Mouse (Mus musculus) gastrocnemius, postnatal 36 days (tissue): ENCODE results near the gene Klf13. TPM values are rescaled to one million over a fixed set of nuclear protein-coding genes. Genes with fewer than 3 reads are reported as not detected.

Source experiments
- DNase-seq, 2 experiments: peaks; one replicate each; pipeline ENCODE4 v3.0.0; 2022
- intact Hi-C: fragments of 180-260 bp; cut with DNase I; formaldehyde crosslinking; loops from one replicate; pipeline ENCODE4 v1.15.1; 2025
- total RNA-seq, 2 experiments: library from RNA; stranded (reverse); gene quantifications; 2 replicates each; pipeline ENCODE4 v1.2.3; 2021

Klf13 gene
- total RNA-seq, 2 experiments from 2014 or later: 42.3 to 47.7 TPM

DNA sequence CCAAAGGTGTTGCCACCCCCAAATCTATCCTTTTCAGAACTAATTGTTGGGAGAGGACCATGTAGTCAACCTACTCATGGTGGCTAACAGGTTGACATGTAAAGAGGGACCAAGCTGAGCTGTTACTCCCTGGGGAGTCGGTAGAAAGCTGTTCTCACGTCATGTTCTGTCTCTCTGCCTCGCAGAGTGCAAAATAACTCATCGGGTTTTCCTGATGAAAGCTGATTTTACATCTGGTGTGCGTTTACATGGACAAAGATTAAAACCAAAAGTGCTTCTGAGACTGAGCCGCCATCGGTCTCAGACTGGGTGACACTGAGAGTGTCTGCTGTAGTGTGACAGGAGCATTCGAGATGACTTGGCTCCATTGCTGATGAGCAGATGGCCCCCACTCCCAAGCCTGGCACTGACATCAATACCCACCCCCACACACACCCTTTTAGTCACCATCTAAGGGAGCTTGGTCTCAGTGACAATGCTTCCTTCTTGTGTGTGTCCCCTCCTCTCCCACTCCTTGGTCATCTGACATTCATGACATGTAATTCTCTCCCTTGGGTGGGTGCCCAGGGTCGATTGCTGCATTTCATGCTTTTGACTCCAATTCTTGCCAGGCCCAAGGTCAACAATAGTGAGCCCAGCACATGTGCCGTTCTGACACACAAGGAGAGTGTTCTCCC lies 12.4 kb upstream of the Klf13 start:
- no peak for DNase-seq
- intact Hi-C loops: no loop called here

DNA sequence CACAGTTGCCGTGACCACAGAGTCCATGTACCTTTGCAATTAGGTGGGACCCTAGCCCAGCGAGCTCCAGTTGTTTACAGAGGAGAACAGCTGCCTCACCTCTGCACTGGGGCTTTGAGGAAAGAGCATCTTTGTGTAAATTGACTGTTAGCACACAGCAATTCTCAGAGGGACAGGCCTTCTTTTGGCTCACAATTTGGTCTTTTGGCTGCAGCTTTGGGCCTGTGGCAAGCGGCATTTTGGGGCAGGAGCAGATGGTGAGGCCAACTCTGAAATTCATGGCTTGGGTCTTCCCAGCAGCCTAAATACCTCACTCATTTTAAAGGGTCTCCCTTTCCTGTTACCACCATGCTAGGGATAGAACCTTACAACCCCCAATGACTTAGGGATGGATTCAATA lies 10.5 kb upstream of the Klf13 start:
- intact Hi-C loops: no loop called here
- no peak for DNase-seq

DNA sequence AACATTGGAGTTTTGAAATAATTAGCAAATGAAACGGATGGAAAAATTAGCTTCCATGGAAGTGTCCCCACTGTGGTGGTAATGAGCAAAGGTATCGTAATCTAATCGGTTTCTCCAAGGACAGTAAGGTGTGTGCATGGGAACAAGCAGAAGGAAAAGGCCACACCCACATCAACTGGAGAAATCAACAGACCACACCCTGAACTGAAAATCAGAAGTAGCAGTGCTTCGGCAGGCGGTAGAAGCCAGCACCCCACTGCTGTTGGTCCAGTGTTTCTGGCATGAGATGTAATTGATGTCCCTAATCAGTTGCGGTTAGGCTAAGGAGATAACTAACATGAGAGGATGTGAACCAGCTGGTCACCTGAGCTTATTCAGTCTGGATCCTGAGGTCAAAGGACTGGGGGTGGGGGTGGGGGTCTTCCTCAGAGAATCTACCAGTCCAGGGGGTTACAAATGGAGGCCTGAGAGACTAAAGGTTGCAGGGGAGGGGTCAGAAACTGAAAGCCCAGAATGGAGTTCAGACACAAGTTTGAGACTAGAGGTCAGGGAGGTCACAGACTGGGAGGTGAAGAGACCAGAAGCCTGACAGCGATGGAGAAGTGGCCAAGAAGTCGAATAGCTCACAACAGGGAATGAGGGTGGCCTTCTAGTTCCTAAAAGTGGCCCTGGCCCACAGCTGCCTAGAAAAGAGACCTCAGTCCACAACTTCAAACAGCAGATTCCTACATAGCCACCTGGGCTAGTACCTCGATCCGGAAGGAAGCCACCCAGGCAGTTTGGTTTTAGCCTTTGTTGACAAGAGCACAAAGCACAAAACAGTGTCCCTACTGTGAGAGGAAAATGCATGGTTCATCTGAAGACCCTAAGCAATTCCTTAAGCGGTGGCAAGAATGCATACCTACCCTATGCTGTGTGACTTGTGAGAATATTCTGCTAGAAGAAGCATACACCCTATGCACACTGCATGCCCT lies 9.1 kb upstream of the Klf13 start:
- intact Hi-C loops: no loop called here
- DNase-seq: no peak

DNA sequence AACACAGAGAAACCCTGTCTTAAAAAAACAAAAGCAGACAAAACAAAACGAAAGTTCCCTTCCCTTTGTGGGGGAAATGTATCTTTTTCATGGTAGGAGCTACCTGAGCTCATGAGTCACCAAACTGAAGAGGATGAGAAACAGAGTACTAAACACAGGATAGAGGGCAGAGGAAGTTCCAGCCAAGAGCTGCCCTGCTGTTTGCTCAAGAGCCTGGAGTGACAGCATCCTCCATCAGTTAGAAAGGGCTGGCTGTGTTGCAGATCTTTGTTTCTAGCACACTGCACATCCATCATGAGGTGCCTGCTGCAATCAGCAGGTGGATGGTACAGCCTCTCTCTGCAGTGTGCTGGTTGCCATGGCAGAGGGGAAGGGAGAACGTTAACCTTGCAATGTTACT lies 5.2 kb upstream of the Klf13 start:
- intact Hi-C loops: loop anchor here (5.0 kb wide), 1 partner anchor 83 kb away; no protein-coding TSS in a partner anchor
- no peak for DNase-seq

DNA sequence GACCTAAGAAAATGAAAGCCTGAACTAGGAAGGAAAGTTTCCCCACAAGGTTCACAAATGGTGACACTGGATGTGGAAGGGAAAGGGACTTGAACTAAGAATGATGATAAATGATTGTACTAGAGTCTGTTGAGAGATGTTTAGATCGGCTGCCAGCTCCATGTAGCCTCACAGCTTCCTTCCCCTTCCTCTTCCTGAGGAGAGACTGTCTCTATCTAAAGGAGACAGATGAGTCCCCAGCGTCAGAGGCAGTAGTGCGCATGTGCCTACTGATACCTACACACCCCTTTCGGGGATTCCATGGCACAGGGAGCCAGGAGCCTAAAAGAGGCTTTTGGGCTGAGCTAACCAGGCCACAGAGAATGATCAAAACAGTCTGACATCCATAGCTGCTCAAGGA lies 2.8 kb upstream of the Klf13 start:
- DNase-seq: no peak
- intact Hi-C loops: loop anchor here (5.0 kb wide), 1 partner anchor 86 kb away; no protein-coding TSS in a partner anchor

DNA sequence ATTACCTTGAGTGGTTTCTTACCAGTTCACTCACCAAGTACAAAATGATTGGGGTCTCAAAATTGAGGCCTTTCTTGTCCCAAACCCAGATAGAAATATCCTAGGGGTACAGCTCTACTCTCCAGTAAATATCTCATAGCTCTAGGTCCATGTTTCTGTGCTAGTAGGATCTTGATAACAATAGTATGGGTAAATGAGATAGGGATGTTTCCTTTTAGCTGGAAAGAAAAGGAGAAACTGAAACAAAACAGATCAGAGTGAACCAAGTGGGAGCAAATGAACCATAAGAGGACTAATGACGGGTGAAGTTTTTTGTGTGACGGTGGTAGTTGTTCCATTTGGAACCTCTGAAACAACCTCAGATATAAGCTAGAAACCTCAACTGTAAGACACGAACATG lies 2.3 kb upstream of the Klf13 start:
- no peak for DNase-seq
- intact Hi-C loops: loop anchor here (5.0 kb wide), 1 partner anchor 86 kb away; no protein-coding TSS in a partner anchor

DNA sequence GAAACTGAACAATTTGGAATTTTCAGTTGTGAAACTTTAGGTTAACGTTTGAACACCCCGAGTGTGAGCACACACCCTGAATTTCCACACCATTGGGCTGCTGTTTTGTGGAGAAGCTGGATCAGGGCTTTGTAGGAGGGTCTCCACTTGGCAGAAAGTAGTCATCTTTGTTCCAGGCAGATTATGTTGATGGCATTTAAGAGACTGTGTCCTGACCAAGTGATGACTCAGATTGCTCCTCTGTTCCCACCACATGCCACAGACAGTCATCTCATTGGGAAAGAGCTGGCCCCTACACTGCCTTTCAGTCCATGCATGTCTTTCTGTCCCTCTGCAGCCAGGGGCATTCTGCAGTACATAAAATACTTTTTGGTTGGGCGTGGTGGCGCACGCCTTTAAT lies 1.6 kb upstream of the Klf13 start:
- no peak for DNase-seq
- intact Hi-C loops: loop anchor here (5.0 kb wide), 1 partner anchor 87 kb away; no protein-coding TSS in a partner anchor

DNA sequence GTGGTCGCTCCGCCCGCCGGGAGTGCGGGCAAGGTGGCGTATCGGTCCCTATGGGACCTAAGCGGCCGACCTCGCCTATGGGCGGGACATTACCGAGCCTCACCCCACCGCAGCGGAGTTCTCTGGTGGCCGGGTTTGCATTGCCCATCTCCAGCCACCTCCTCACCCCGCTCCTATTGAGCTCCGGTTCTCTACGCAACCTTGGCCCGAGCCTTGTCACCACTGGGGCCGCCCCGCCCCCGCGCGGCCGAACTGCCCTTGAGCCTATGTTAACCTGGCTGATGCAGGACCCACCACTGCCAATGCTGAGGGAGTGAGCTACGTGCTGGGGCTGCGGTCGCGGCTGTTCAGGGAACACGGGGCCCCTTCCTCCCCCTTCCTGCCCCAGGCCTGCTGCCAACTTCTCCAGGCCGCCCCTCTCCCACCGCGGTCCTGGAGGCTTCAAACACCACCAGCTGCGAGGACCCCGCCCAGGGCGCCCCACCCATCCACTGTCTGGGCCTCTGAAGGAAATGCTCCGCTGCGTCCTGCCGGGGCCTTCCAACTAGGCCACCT lies 759 bp upstream of the Klf13 start:
- intact Hi-C loops: loop anchor here (5.0 kb wide), 4 partner anchors 42 to 453 kb away; partner anchors contain the start of genes Mcee and Mphosph10
- peak in 1 of 2 experiments; percentile 69 for DNase-seq

DNA sequence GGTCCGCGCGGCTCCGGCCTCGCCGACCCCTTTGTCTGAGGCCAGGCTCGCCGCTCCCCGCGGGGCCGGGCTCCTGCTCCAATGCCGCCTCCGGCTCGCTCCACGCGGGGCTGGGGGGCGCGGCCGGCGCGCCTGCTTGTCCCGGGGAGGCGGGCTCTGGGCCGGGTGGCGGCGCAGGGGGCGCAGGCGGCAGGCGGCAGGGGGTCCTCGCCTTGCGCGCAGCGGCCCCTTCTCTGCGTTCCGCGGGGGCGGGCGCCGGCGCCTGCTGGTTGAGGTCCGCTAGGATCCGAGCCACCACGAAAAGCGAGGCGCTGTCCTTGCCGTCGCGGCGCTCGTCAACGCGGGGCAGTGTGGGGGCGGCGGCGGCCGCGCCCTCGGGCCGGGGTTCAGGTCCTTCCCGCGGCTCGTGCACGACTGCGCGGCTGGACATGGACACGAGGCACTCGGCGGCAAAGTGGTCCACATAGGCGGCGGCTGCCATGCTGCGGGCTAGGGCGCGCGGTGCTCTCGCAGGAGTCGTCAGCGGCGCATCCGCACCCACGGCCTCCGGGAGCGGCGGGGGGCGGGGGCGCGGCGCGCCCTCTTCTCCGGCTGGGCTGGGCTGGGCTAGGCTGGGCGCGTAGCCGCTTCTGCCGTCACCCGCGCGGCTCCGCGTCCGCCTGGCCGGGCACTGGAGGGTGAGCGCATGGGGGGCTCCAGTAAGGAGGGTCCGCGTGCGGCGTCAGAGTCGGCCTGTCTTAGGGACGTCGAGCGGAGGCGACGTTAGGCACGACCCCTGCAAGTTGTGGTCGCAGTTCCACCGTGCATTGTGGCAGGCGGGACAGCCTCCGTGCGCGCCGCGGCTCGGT lies 425 bp downstream of the Klf13 start:
- DNase-seq: peak in 1 of 2 experiments; percentile 88
- intact Hi-C loops: loop anchor here (5.0 kb wide), 4 partner anchors 41 to 454 kb away; partner anchors contain the start of genes Mcee and Mphosph10

DNA sequence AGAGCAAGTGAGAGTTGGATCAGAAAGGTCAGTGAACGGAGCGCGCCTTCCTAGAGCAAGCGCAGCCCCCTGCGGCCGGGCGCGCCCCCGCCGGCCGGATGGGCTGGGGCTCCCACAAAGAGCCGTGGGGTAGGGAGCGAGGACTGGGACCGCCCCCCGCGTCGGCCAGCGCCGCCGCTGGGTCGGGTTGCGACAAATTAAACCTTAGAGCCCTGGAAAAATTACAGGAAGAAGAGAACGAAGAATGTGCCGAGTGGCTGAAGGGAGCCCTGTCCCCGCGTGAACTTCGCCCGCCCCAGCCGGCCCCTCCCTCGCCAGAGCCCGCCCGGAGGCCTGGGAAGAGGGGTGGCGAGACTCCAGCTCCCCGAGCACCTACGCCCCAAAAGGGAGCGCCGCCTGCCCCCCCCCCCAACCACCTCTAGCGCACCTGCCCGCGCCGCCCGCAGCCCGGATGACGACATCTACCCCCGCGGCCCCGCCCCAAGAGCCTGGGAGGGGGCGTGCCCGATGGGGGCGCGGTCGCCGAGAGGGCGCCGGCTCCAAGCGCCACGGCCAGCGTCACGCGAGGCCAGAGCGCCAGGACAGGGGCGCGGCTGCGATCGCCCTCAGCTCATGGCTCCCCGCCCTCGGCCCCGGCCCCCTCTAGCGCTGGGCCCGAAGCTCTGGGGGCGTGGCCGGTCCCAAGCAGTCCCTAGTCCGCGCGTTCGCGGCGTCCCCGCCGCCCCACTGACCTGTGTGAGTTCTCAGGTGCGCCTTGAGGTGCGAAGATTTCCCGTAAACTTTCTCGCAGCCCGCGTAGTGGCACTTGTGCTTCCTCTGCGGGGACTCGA lies 1.3 kb downstream of the Klf13 start:
- intact Hi-C loops: loop anchor here (2.0 to 5.0 kb wide), 5 partner anchors 40 to 455 kb away; partner anchors contain the start of genes Mcee and Mphosph10
- DNase-seq: peak; percentile 80 to 87

DNA sequence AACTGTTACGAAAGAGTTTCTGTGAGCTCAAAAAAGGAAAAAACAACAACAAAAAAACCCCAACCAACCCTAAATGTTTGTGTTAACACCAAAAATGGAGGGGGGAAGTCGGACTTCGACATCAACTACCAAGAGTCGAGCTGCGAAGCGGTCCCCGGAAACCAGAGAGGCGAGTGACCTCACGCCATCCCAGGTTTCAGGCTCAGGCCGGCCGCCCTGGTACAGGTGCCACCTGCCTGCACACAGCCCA lies 1.8 kb downstream of the Klf13 start:
- no peak for DNase-seq
- intact Hi-C loops: loop anchor here (2.0 to 5.0 kb wide), 5 partner anchors 40 to 455 kb away; partner anchors contain the start of genes Mcee and Mphosph10

DNA sequence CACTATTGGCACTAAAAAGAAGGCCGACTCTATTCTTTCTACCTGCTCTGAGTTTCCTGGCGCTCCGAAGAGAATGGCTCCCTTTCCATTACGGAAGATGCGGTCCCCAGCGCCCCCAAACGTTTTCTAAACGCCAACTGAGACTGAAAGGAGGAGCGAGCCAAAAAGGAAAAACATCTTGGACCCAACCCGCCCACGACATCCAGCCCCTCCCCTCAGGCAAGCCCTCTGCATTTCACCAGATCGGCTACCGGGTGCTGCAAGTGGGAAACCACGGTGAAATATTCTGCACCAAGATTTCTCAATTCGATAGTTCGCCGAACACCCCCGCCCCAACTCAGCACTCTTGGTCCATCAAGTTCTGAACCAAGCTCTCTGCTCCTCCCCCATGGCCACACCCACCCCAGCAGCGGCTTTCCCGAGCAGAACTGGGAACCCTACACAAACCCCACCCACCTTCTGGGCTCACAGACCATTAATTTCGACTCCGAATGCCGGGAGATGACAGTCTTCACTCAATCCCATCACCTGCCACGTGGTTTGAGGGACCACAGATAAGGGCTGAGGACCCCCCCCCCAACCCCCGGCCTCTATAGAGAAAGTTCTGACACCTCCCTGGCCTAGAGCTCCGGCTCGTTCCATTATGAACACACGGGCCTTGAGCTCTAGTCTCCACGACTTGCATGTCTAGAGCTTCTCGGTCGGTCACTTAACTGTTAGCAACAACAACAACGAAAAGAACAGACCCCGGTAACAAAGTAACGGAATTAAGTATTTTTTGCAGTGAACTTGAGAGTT lies 2.3 kb downstream of the Klf13 start:
- peak; percentile 81 to 86 for DNase-seq
- intact Hi-C loops: loop anchor here (2.0 to 5.0 kb wide), 5 partner anchors 39 to 456 kb away; partner anchors contain the start of genes Mcee and Mphosph10

DNA sequence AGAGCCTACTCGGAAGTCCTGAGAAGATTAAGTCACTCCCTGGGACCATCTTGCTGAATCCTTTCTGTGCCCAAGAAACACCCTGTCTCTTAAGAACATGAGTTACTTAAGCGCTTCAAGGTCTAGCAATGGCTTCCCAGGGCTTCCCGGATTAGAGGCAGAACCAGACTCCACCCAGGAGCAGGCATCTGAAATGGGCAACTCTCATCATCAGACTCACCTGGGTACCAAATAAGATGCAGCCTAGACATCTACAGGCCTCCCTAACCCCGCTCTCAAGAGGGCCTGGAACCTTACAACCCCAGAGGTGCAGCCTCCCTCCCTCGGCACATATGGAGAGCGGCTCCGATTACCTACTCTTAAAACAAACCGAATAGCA lies 2.9 kb downstream of the Klf13 start:
- intact Hi-C loops: loop anchor here (2.0 to 5.0 kb wide), 5 partner anchors 38 to 457 kb away; partner anchors contain the start of genes Mcee and Mphosph10
- peak in 1 of 2 experiments; percentile 45 for DNase-seq

DNA sequence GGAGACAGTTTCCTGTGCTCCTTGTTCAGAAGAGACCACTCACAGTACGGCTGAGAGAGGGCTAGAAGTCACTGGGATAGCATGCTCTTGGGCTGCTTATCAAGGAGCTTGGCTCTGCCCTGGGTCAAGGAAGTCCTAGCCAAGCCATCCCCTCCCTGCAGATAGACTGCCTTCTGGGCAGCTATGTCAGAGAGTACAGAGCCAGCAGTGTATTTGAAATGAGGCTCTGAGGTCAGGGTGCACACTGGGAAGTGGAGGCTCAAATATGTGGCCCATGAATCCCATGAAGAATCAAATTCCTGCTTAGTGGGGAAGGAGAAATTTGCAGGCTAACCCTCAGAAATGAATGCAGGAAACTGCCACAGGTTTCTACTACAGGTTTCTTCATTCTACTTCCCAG lies 4.2 kb downstream of the Klf13 start:
- intact Hi-C loops: no loop called here
- no peak for DNase-seq

DNA sequence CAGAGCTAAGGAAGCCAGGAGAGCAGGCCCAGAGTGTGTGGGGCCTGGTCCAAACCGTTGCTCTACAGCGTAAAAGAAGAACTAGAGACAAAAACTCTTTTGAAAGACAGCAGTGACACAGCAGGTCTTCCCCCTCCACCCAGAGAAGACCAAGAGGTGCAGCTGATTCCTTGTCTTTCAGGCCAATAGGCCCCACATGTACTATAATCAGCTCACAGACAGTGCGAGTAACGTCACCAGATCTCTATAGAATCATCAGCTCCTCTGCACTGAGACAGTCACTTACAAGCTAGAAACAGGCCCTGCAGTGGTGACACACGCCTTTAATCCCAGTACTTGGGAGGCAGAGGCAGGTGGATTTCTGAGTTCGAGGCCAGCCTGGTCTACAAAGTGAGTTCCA lies 4.8 kb downstream of the Klf13 start:
- intact Hi-C loops: no loop called here
- no peak for DNase-seq

DNA sequence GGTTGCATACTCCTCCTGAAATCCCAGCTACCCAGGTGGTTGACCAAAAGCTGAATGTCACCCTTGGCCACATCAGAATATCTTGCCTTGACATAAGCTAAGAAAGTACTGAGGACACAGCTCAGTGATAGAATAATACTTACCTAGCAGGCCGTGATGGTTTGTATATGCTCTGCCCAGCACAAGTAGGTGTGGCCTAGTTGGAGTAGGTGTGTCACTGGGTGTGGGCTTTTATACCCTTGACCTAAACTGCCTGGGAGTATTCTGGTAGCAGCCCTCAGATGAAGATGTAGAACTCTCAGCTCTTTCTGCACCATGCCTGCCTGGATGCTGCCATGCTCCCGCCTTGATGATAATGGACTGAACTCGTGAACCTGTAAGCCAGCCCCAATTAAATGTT lies 6.3 kb downstream of the Klf13 start:
- DNase-seq: no peak
- intact Hi-C loops: no loop called here

DNA sequence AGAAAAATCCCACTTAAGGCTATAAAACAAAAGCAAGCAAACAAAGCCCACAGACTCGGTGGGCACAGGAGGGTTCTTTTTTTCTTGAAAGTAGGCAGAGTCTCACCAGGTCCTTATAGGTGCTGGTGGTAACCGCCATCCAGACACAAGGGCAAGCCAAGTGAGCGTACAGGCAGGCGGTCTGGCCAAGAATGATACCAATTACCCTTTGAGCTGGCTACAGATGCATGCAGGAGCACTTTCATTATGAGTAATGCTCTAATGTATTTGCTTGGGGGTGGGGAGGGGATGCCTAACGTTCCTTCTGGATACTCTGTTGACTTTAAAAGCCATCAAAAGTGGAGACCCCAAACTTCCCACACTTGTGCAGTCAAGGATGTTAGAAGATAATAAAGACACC lies 7.9 kb downstream of the Klf13 start:
- DNase-seq: no peak
- intact Hi-C loops: no loop called here

DNA sequence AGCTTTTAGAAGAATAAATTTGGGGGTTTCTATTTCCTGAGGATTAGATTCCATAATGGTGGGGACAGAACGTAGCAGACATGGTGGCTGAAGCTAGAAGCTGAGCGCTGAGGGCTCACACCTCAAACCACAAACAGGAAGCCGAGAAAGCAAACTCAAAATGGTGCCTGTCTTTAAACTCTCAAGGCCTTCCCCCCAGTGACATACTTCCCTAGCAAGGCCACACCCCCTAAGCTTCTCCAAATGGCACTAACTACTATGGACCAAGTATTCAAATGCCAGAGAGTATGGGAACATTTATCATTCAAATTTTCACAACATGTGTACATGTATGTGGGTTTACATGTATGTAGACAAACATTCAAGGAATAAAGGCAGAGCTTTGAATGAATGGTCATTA lies 8.6 kb downstream of the Klf13 start:
- intact Hi-C loops: no loop called here

More for the DNA sequence above, 8.6 kb downstream of the Klf13 start:
- DNase-seq: no peak
